Mouse (Mus musculus) cortical plate, adult 2 months (tissue): Measurements from ENCODE around the gene Trim29.

Source experiments
- CTCF ChIP-seq: fragments of 200-500 bp; IDR thresholded peaks from 2 replicates; pipeline ENCODE4 v1.5.1; 2011; ENCODE audit warnings: mild to moderate bottlenecking, control low read depth, low read length; ENCODE audit not compliant: insufficient read depth; ENCODE audit errors: extremely low read depth
- POLR2A ChIP-seq: fragments of 200-500 bp; IDR thresholded peaks from 2 replicates; pipeline ENCODE4 v1.6.1; 2011; ENCODE audit warnings: mild to moderate bottlenecking, low read length, control low read depth; ENCODE audit not compliant: insufficient read depth; ENCODE audit errors: extremely low read depth

DNA sequence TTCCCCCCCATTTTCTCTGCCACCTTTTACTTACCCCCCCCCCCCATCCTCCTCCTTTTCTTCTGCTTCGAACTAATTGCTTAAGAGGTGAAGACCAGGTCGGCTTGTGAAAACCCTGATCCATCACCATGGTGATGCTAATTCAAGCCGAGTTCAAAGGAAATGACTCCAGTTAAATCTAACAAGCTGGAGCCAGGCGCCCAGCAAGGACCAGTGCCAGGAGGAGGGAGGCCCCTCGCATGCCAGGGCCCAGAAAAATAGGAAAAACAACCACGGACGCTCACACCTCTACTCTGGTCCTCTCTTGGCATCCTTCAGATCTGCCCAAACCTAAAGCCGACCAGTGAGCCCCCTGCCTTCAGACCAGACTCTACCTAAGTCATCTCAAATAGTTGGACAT lies 41.5 kb upstream of the Trim29 start:
- no peak for TF ChIP-seq CTCF
- TF ChIP-seq POLR2A = no peak
